Mouse (Mus musculus) ES-CJ7 (cell line): ENCODE data around the gene Cox8a.

Experiments used
- DNase-seq: peaks from one replicate; pipeline ENCODE4 v3.0.0; 2011; ENCODE audit warnings: low read depth, low spot score

Cox8a gene

DNA sequence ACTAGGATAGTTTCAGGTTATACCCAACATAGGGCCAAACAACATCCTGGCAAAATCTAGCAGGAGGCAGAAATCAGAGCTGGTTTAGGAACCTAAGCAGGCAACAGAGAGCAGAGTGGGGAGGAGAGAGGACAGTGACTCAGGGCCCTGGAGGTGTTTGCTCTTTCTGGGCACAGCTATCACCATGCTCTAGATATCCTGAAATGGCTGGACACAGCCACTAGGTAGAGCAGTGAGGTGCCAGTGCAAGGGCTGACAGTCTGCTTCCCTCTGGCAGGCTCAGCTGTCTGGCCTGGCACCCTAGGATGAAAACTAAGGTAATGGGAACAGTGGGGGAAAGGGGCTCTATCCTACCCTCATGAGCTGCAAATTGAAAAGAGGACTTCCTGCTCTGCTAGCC is 6.1 kb upstream of the Cox8a start:
- DNase-seq: no peak

GRCm38 (mm10) chr19:7222196-7222595 is 4.8 kb upstream of the Cox8a start:
- DNase-seq: no peak

DNA sequence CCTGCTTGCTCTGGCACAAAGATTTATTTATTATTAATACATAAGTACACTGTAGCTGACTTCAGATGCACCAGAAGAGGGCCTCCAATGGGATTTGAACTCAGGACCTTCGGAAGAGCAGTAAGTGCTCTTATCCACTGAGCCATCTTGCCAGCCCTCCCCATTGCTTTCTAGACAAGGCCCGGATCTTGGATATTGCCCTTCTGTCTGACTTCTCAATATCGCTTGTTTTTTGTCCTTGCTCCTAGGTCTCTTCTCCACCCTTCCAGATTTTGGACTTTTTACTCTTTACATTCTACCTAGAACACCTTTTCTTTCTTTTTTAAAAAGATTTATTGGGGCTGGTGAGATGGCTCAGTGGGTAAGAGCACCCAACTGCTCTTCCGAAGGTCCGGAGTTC is 1.3 kb upstream of the Cox8a start:
- no peak for DNase-seq

DNA sequence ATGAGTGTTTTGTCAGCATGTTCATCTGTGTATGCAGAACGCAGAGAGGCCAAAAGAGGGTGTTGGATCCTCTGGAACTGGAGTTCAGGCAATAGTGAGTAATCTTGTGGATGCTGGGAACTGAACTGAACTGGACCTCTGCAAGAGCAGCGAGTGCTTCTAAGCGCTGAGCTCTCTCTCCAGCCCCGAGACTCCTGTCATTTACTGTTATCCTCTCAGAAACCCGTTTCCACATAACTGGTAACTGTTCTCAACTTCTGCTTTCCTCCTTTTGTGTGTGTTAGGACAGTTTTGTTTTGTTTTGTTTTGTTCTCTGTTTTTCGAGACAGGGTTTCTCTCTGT is 481 bp upstream of the Cox8a start:
- DNase-seq: no peak

GRCm38 (mm10) chr19:7214484-7214883 is 2.9 kb downstream of the Cox8a start:
- DNase-seq: no peak

- no peak for DNase-seq
Observed at GRCm38 (mm10) chr19:7213010-7213409, 4.4 kb downstream of the Cox8a start.

- DNase-seq: no peak
Observed at GRCm38 (mm10) chr19:7212216-7212615, 5.2 kb downstream of the Cox8a start.

- no peak for DNase-seq
Observed at GRCm38 (mm10) chr19:7209907-7210646, 7.3 kb downstream of the Cox8a start.

- peak; percentile 95 for DNase-seq
Observed at GRCm38 (mm10) chr19:7205753-7206736, 11.4 kb downstream of the Cox8a start, which contains the start of gene Otub1. TSS of gene Otub1 (minus strand) at chr19:7206316.

GRCm38 (mm10) chr19:7205326-7205725 is 12.1 kb downstream of the Cox8a start:
- no peak for DNase-seq

- no peak for DNase-seq
Observed at GRCm38 (mm10) chr19:7204898-7205297, 12.5 kb downstream of the Cox8a start.

GRCm38 (mm10) chr19:7200427-7200826 is 17.0 kb downstream of the Cox8a start:
- no peak for DNase-seq

- DNase-seq: no peak
Observed at GRCm38 (mm10) chr19:7199089-7199488, 18.3 kb downstream of the Cox8a start.

GRCm38 (mm10) chr19:7197445-7197844 is 20.0 kb downstream of the Cox8a start:
- no peak for DNase-seq

DNA sequence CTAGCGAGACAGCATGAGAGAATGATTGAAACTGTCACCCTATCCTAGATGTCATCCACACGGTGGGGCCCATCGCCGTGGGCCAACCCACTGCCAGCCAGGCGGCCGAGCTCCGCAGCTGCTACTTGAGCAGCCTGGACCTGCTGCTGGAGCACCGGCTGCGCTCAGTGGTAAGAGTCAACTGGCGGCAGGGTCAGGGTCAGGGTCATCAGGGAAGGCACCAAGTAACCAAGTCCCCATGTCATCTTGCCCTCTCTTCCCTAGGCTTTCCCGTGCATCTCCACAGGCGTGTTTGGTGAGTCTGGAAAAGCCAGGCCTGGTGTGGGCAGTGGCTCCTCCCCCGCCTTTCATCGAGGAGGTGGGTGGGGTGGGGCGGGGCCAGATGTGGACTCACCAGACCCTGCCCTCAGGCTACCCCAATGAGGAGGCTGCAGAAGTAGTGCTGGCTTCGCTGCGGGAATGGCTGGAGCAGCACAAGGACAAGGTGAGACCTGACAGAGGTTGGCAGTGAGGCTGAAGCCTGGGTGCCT is 20.6 kb downstream of the Cox8a start:
- DNase-seq: peak; percentile 81

- DNase-seq: peak; percentile 41
Observed at GRCm38 (mm10) chr19:7195900-7196728, 21.3 kb downstream of the Cox8a start.

DNA sequence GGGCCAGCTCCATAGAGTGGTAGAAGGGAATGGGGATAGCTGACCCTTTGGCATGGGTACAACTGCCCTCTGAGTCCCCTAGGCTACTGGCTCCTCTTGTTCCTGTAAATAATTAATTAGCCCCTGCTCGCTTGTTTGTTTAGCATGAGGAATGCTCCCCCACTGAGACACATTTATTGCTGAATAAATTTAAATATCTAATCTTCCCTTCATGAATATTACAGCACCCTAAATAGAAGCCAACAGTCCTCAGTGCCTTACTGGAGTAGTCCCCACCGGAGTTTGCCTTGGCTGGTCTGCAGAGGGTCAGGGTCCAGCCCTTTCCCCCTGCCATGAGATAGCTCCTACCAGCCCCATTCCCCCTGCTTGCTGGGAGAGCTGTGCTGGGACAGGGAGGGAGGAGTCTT is 24.9 kb downstream of the Cox8a start:
- no peak for DNase-seq

GRCm38 (mm10) chr19:7191639-7192038 is 25.8 kb downstream of the Cox8a start:
- DNase-seq: no peak

GRCm38 (mm10) chr19:7190986-7191385 is 26.4 kb downstream of the Cox8a start:
- no peak for DNase-seq

GRCm38 (mm10) chr19:7189026-7189425 is 28.4 kb downstream of the Cox8a start:
- no peak for DNase-seq

DNA sequence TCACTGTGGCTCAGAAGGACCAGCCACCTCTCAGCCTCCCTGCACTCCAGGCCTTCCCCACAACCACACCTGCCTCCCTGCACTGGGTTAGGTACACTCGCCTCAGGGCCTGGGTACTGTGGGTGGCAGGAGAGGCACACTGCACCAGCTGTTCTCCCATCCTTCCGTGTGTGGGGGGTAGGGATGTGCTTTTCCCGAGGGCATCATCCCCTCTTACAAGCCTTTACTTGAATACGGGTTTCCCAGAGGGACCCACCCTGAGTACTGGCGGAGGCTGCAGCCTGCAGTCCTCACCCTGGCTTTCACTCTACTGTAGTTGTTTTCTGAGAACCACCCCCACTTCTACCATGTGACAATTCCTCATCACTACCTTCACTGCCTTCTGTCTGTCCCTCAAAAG is 30.3 kb downstream of the Cox8a start:
- no peak for DNase-seq
